Mouse (Mus musculus) thymus, adult 18-20 months (tissue): ENCODE measurements around the gene Olfr152.

Source experiments
- DNase-seq, 2 experiments: peaks; one replicate each; pipeline ENCODE4 v3.0.0; 2022; ENCODE audit warnings: mixed read lengths in 2 of 2

Olfr152 gene

GRCm38 (mm10) chr2:87779183-87779582 is at the start of gene Olfr152:
TSS of gene Olfr152 (plus strand) at chr2:87779483.
- no peak for DNase-seq

DNA sequence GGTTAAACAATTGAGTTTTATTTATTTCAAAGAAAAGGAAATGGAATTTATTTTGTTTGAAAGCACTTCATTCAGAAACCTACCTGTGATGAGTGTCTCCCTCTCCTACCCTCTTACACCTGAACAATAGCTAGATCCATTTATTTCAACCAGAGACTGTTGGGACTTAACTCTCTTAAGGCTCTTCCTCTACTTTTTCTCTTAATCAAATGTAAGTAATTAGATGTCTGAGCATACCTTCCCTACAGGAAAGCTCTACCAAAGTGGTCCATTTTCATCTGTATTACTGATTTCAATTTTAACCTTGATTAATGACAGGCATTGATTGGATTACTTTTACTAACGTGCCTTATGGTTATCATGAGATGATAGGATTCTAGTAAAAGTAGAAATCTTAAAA is 39.4 kb upstream of the Olfr152 start, which contains the start of gene Olfr1138:
Gene Olfr1138 (minus strand): TSS at position 101 of the 400 bp plus-strand sequence.
- no peak for DNase-seq

DNA sequence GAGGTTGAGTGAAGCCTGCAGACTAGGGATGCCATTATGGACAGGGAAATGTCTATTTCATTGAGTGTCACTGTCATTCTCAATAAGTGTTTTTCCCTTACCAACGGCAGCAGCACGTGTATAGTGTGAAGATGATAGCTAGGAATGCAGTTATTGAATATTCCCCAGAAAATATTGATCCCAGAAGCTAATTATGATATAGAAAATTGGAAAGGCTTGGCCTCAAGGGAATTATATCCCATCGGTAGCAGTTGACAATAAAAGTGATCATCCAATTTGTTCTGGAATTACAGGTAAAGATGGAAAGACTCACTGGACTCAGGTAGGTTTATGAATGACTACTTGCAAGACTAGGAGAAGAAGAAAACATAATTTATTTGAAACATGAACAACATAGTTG is 35.8 kb upstream of the Olfr152 start, which contains the start of gene Olfr1140:
Gene Olfr1140 (plus strand): TSS at position 301 of the 400 bp plus-strand sequence.
- no peak for DNase-seq

DNA sequence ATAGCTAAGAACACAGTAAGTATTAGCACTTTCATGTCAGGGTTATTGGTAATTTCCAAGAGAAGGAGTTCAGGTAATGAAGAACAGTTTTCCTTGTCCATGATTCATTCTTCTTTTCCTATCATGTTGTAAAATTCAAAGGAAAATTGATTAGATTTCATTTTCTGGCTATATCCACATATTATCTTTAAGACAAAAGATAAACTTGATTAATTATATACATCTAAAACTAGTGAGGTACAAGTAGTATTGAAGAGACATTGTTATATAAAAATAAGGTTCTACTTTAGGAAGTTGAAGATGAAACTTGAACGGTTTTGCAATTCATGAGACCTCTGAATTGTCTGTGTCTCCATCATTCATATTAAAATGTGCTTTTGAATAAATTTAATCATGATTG is 25.4 kb upstream of the Olfr152 start, which contains the start of gene Olfr1141:
Gene Olfr1141 (minus strand): TSS at position 101 of the 400 bp plus-strand sequence.
- no peak for DNase-seq

DNA sequence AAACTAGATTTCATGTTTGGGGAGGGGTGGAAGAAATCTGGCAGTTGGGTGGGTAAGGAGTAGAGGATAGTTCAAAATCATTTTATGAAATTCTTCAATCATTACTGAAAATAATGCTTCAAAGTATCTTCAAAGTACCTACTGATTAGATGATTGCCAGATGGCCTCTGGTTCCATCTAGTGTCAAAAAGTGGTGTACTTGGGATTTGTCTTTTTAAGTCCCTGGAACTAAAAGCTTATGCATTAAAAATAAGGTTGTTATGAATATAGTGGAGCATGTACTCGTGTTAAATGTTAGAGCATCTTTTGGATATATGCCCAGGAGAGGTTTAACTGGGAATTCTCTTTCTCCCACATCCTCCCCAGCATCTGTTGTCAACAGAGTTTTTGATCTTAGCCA is 3.1 kb upstream of the Olfr152 start:
- no peak for DNase-seq

- no peak for DNase-seq
Measured at GRCm38 (mm10) chr2:87800292-87800691, 21.0 kb downstream of the Olfr152 start, which contains the start of gene Olfr1143. TSS of gene Olfr1143 (plus strand) at chr2:87800592.

DNA sequence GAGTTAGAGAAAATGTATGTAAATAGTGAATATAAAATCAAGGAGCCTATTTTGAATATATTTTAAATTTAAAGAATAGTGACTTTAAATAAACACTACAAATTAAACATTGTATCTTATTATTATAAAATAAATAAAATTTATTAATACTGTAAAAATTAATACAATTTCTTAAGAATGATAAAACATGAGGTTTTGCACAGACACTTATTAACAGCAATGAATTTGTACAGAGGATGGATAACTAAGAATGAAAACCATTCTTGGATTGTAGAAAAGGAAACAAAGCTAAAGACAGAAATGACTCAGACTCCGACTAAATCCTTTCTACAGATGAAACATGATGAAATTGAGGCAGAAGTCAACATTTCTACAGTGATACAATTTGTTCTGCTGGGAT is 30.2 kb downstream of the Olfr152 start, which contains the start of gene Olfr1145:
Gene Olfr1145 (plus strand): TSS at position 301 of the 400 bp plus-strand sequence.
- DNase-seq, result no peak

GRCm38 (mm10) chr2:87830233-87830632 is 51.0 kb downstream of the Olfr152 start, which contains the start of gene Olfr1148:
TSS of gene Olfr1148 (plus strand) at chr2:87830533.
- DNase-seq, result no peak
